Mouse (Mus musculus) liver, embryonic 14.5 days (tissue): ENCODE measurements at regions not wholly inside any gene's neighbourhood (a gene's known extent, or its start where the extent isn't known, plus 50 kb on each side); places are given as distances from the start of the nearest gene placed in this dataset.

ENCODE experiments used
- ATAC-seq: fragments of 200-750 bp; cut with Nextera tagmentation; 2 replicates; pipeline ENCODE4 v1.8.0; 2017; ENCODE audit warnings: moderate number of reproducible peaks, mild to moderate bottlenecking, moderate library complexity; ENCODE audit not compliant: insufficient read depth
- DNase-seq, 3 experiments: peaks; one replicate each; pipeline ENCODE4 v3.0.0-alpha.2; 2012 to 2013; ENCODE audit warnings: low read depth in 3 of 3, low spot score in 3 of 3
- H3K27ac ChIP-seq: fragments of 300-500 bp; sonication (generic); 2 replicates; pipeline ENCODE4 v1.5.1; 2014; ENCODE audit warnings: moderate library complexity, mild to moderate bottlenecking, control low read depth, inconsistent platforms
- H3K27me3 ChIP-seq: fragments of 300-500 bp; sonication (generic); 2 replicates; pipeline ENCODE4 v1.6.1; 2014; ENCODE audit warnings: mild to moderate bottlenecking, low read length, moderate library complexity; ENCODE audit not compliant: control insufficient read depth, insufficient read depth
- H3K36me3 ChIP-seq: fragments of 300-500 bp; sonication (generic); replicated peaks from 2 replicates; pipeline ENCODE4 v1.6.1; 2014; ENCODE audit warnings: low read depth; ENCODE audit not compliant: control insufficient read depth, insufficient read depth
- H3K4me1 ChIP-seq, 2 experiments: fragments of 200-500 bp in 1 of 2; fragments of 300-500 bp in 1 of 2; sonication (generic) in 1 of 2; replicated peaks; 2 replicates each; pipeline ENCODE4 v1.6.1; 2012 to 2014; ENCODE audit warnings: antibody characterized with exemption in 1 of 2, inconsistent platforms in 1 of 2, low read length in 1 of 2; ENCODE audit not compliant: control insufficient read depth in 2 of 2, insufficient read depth in 2 of 2
- H3K4me2 ChIP-seq: fragments of 300-500 bp; sonication (generic); 2 replicates; pipeline ENCODE4 v1.6.1; 2014; ENCODE audit warnings: low read depth, mild to moderate bottlenecking, control low read depth, moderate library complexity
- H3K4me3 ChIP-seq, 2 experiments: fragments of 200-500 bp in 1 of 2; fragments of 300-500 bp in 1 of 2; sonication (generic) in 1 of 2; 2 replicates each; pipeline ENCODE4 v1.5.1; 2012 to 2014; ENCODE audit warnings: low read depth in 2 of 2, low read length in 2 of 2, mild to moderate bottlenecking in 2 of 2, control low read depth in 1 of 2, inconsistent platforms in 1 of 2, moderate library complexity in 1 of 2; ENCODE audit not compliant: insufficient read depth in 1 of 2
- H3K9ac ChIP-seq: fragments of 300-500 bp; sonication (generic); replicated peaks from 2 replicates; pipeline ENCODE4 v1.6.1; 2014; ENCODE audit warnings: mild to moderate bottlenecking, control low read depth, moderate library complexity
- H3K9me3 ChIP-seq: fragments of 300-500 bp; sonication (generic); 2 replicates; pipeline ENCODE4 v1.6.1; 2016; ENCODE audit warnings: low read length, mixed read lengths; ENCODE audit not compliant: control insufficient read depth
- CTCF ChIP-seq: IDR thresholded peaks from 2 replicates; pipeline ENCODE4 v1.5.1; 2016; ENCODE audit warnings: antibody characterized with exemption, low read depth, control low read depth
- EP300 ChIP-seq: IDR thresholded peaks from 2 replicates; pipeline ENCODE4 v1.6.1; 2016; ENCODE audit warnings: antibody characterized with exemption, low read depth
- WGBS: fragments of 180-500 bp; shearing (Covaris S2); extraction: QIAGEN DNeasy Blood & Tissue Kit; methylation state at CpG from one replicate; pipeline ENCODE4 v1.1.7; 2014; ENCODE audit not compliant: insufficient replicate concordance; 5-methylcytosine and 5-hydroxymethylcytosine counted together

DNA sequence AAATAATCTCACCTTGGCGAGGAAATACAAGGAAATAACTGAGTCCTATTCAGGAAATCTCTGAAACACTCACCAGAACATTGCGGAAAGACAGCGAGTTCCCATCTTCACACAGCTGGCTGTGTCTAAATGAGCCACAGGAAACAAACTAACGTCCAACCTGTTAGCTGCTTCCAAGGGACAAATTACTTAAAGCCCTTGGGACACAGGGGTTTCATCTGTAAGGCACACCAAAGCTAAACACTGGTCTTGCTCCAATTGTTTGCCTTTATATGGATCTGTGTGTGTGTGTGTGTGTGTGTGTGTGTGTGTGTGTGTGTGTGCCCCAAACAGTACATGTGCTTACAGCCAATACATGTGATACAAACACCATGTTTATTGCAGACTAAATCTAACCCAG is 168.9 kb upstream of the Tmco5 start:
- Histone ChIP-seq H3K4me1 (no peaks in the 10 kb centered on the region), H3K9me3 (no peaks in the 10 kb centered on the region), H3K36me3 (no peaks in the 10 kb centered on the region), H3K4me2 (no peak overlapping the region), H3K27ac (no peak overlapping the region), H3K27me3 (no peaks in the 10 kb centered on the region), H3K4me3 (no peak overlapping the region), H3K9ac (no peak overlapping the region)
- ATAC-seq (no peak), DNase-seq (no peak)
- TF ChIP-seq EP300 (no peak), CTCF (no peak)
- WGBS: 43% methylated on average over 4 of the region's 4 CpGs

DNA sequence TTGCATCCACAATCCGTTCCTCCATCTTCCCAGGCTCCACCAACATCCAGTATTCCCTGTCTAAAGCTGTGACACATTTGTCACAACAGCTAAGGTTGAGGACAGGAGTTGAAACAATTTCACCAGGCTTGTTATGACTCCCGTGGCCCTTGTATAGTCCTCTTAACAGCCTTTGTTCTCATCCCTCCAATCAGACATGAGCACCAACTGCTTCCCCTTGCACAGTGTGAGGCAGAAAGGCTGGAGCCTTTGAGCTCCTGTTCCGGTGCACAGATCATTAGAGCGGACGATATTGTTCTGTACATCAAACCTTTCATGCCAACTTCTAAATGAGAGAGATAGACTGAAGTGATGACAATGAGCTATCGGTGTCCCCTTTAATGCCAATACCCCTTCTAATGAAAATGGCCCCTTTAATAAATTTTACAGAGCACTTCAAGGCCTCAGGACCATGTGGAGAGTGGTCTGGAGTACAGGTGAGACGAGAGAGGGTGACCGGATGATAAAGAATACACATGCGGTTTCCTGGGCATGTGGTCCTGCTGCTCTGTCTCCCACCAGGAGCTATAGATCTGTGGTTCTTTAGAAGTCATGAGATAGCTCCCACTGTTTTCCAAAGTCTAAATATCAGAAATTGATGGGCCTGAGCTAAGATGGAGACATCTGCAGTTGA is 161.8 kb upstream of the Tmco5 start:
- H3K27ac ChIP-seq: no peak overlapping the region
- 65% methylated on average over 9 of the region's 9 CpGs for WGBS

DNA sequence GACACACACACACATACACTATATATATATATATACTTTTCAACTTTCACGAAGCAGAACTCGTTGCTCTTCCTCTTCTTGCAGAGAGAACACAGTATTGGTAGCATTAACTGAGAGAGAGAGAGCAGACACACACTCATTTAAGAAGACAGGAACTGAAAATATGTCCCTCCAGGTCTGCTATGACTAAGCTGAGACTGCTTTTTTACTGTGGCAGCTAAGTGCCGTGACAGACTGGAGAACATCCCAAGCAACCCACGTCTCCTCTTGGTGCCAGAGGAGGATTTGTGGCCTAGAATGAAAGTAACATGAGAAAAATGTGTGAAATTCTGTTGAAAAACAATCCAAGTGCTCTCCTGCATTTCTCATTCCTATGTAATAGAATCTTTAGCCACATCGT is 159.9 kb upstream of the Tmco5 start:
- 63% methylated on average over 5 of the region's 5 CpGs for WGBS
- ATAC-seq (no peak), DNase-seq (no peak)
- H3K36me3 ChIP-seq: no peaks in the 10 kb centered on the region
- no peak overlapping the region for H3K4me2 ChIP-seq
- H3K4me3 ChIP-seq: no peak overlapping the region
- no peaks in the 10 kb centered on the region for H3K27me3 ChIP-seq
- H3K9me3 ChIP-seq: no peaks in the 10 kb centered on the region
- no peak overlapping the region for H3K9ac ChIP-seq
- no peaks in the 10 kb centered on the region for H3K4me1 ChIP-seq
- no peak for TF ChIP-seq EP300
- no peak overlapping the region for H3K27ac ChIP-seq

More for the DNA sequence above, 161.8 kb upstream of the Tmco5 start:
- TF ChIP-seq EP300 (no peak), CTCF (no peak)
- no peak overlapping the region for H3K4me3 ChIP-seq
- no peaks in the 10 kb centered on the region for H3K27me3 ChIP-seq
- no peak overlapping the region for H3K9ac ChIP-seq
- H3K36me3 ChIP-seq: no peaks in the 10 kb centered on the region
- no peaks in the 10 kb centered on the region for H3K4me1 ChIP-seq
- DNase-seq: no peak
- no peaks in the 10 kb centered on the region for H3K9me3 ChIP-seq
- ATAC-seq: no peak
- no peak overlapping the region for H3K4me2 ChIP-seq

DNA sequence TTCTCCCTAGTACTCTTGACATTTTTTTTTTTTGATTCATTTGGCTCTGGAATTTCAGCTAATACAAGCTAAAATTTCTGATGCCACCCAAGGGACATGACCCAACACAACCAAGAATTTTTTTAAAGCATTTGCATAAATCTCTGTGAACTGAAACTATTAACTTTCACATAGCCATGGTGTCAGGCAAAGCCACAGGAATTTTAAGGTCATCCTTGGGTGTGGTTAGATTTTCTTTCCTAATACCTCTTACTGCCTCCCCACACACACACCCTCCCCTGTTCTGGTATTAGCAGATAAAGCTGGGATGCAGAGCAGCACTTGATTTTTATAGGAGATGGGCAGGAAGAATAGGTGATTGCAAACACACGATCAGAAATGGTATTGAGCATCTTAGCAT is 150.9 kb upstream of the Tmco5 start:
- Histone ChIP-seq H3K27me3 (no peaks in the 10 kb centered on the region), H3K4me3 (no peak overlapping the region), H3K9ac (no peak overlapping the region), H3K9me3 (no peaks in the 10 kb centered on the region), H3K4me2 (no peak overlapping the region), H3K4me1 (no peaks in the 10 kb centered on the region), H3K27ac (no peak overlapping the region), H3K36me3 (no peaks in the 10 kb centered on the region)
- DNase-seq: no peak
- 26% methylated on average over 1 of the region's 1 CpGs for WGBS
- ATAC-seq: no peak
- TF ChIP-seq CTCF (no peak), EP300 (no peak)

DNA sequence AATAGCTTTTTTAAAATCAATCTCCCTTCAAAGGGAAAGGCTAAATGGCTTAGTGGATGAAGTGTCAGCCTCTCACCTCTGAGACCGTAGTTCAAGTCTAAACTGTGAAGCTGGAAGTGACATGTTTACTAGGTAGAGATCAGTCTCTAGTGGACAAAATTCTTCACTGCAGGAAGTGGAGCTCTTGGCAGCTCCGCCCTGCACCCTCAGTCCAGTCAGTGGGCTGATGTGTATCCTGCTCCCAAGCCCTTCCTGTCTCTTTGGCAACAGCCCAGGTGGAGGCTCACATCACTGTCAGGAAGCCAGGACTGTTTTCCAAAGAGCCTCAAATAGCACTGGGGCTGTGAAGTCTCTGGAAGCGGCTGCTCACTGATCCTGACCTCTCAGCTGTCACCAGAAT is 142.8 kb upstream of the Tmco5 start:
- Histone ChIP-seq H3K27me3 (no peaks in the 10 kb centered on the region), H3K9me3 (no peaks in the 10 kb centered on the region), H3K9ac (no peak overlapping the region), H3K4me2 (no peak overlapping the region), H3K4me1 (no peaks in the 10 kb centered on the region), H3K36me3 (no peaks in the 10 kb centered on the region), H3K4me3 (no peak overlapping the region), H3K27ac (no peak overlapping the region)
- 40% methylated on average over 3 of the region's 3 CpGs for WGBS
- TF ChIP-seq EP300: no peak
- TF ChIP-seq CTCF: no peak
- ATAC-seq (no peak), DNase-seq (no peak)
